Mouse (Mus musculus) cortical plate, adult 2 months (tissue): ENCODE measurements around the gene Kyat1.

Experiments
- CTCF ChIP-seq: fragments of 200-500 bp; IDR thresholded peaks from 2 replicates; pipeline ENCODE4 v1.5.1; 2011; ENCODE audit warnings: mild to moderate bottlenecking, control low read depth, low read length; ENCODE audit not compliant: insufficient read depth; ENCODE audit errors: extremely low read depth
- POLR2A ChIP-seq: fragments of 200-500 bp; IDR thresholded peaks from 2 replicates; pipeline ENCODE4 v1.6.1; 2011; ENCODE audit warnings: mild to moderate bottlenecking, low read length, control low read depth; ENCODE audit not compliant: insufficient read depth; ENCODE audit errors: extremely low read depth

- no peak for TF ChIP-seq CTCF
- TF ChIP-seq POLR2A: no peak
These were observed 42.0 kb upstream of the Kyat1 start for GRCm38 (mm10) chr2:30247681-30248080.
